Mouse (Mus musculus) E14TG2a.4 (cell line): ENCODE data around the gene Npl.

Source experiments
- CTCF ChIP-seq: conservative IDR thresholded peaks from 2 replicates; pipeline ENCODE4 v1.5.1; 2014; ENCODE audit warnings: low read length
- NANOG ChIP-seq: IDR thresholded peaks from 2 replicates; pipeline ENCODE4 v1.6.1; 2014; ENCODE audit warnings: borderline replicate concordance, low read length, mixed read lengths
- POU5F1 ChIP-seq: IDR thresholded peaks from 2 replicates; pipeline ENCODE4 v1.6.1; 2014; ENCODE audit warnings: low read length, borderline replicate concordance

GRCm38 (mm10) chr1:153486767-153487499 lies 62.9 kb downstream of the Npl start:
- TF ChIP-seq CTCF (no peak), POU5F1 (no peak), NANOG (no peak)
